Mouse (Mus musculus) bone marrow macrophage, adult 2 months (primary cell): ENCODE results near the gene Ttc28. TPM values are rescaled to one million over a fixed set of nuclear protein-coding genes. Genes with fewer than 3 reads are reported as not detected.
A peak's percentile ranks its signal among the peaks of the same experiment; 100 is the strongest.

Source experiments
- H3K27ac ChIP-seq: 2 replicates; pipeline ENCODE4 v1.5.1; 2012; ENCODE audit warnings: low read depth, low read length; ENCODE audit not compliant: insufficient read depth
- H3K4me1 ChIP-seq: 2 replicates; pipeline ENCODE4 v1.6.1; 2012; ENCODE audit warnings: low read length; ENCODE audit not compliant: control insufficient read depth, insufficient read depth
- H3K4me3 ChIP-seq: 2 replicates; pipeline ENCODE4 v1.5.1; 2012; ENCODE audit warnings: mild to moderate bottlenecking, low read length, moderate library complexity; ENCODE audit not compliant: insufficient read depth
- CTCF ChIP-seq: IDR thresholded peaks from 2 replicates; pipeline ENCODE4 v1.5.1; 2012; ENCODE audit warnings: low read depth, mild to moderate bottlenecking, low read length, moderate library complexity
- POLR2A ChIP-seq: IDR thresholded peaks from 2 replicates; pipeline ENCODE4 v1.6.1; 2012; ENCODE audit warnings: mild to moderate bottlenecking, low read depth, low read length, borderline replicate concordance
- polyA plus RNA-seq: library from polyadenylated mRNA; stranded (reverse); fragments of >200 nt; gene quantifications from 2 replicates; pipeline ENCODE4 v1.2.4, GENCODE M21; 2012; ENCODE audit not compliant: missing spikeins, insufficient read depth, insufficient read length

The Ttc28 gene
- polyA plus RNA-seq, 1 experiment: 1.7 TPM

DNA sequence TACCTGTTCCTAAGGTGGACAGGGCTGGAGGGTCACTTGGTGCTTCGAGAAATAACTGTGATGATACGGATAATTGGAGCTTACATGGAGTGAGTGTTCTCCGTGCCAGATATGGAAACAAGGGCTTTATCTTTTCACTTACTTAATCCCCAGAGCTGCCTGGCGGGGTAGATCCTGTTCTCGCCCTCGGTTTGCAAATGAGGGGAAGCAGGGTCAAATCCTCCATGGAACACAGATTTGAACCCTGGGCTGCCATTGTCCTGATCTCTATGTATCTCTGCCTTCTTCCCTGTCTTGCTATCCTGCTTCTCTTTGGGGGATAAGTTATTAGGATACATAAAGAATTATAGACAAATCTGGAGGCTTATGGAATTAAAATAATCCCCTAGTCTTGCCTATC is 257.7 kb downstream of the Ttc28 start:
- TF ChIP-seq POLR2A: no peak
- no peak for TF ChIP-seq CTCF
- no peak overlapping the region for H3K27ac ChIP-seq
- peaks cover 30% of the 10 kb centered on the region for H3K4me1 ChIP-seq
- no peak overlapping the region for H3K4me3 ChIP-seq

DNA sequence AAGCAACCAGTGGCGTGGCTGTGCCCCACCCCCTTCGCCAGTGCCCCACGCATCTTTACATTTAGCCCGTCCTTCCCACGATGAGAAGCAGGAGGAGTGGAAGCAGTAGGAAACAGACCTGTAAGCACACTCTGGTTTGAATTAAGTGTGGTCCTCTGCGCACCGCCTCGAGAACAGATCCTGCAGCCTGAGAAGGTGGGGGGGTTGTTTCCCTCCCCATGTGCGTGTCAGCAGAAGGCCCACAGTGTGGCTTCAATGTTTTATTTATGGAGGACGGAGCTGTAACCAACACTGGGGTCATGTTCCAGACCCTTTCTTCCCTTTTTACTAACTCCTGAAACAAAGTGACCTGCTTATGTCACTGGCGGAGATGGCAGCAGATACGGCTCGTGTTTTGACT is 258.1 kb downstream of the Ttc28 start:
- Histone ChIP-seq H3K27ac (no peak overlapping the region), H3K4me3 (no peak overlapping the region), H3K4me1 (peaks cover 30% of the 10 kb centered on the region)
- no peak for TF ChIP-seq POLR2A
- no peak for TF ChIP-seq CTCF

DNA sequence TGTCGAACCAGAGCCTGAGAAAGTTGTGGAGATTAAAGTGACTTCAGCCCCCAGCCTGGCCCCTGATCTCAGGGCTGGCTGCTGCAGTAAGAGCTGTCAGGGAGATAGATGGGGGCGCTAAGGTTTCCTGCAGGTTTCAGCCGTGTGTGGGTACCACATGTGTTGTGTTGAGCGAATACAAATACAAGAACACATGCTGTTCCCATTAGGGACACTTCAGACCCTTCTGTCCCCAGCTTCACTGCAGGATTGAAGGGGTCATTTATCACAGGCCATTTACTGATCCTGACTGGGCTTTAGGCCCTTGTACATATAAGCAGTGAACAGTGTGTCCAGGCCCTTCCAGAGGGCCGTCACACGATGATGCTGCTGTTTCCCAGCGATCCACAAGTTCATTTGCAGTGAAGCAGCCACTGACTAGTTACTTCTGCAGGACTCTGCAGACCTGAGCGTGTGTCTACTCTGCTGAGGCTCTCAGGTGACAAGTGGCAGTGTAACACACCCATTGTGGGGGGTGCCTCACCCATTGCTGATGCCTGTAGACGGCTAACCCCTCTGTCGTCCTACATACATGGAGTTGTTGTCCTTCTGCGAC is 258.7 kb downstream of the Ttc28 start:
- no peak for TF ChIP-seq POLR2A
- Histone ChIP-seq H3K4me1 (peaks cover 28% of the 10 kb centered on the region), H3K4me3 (no peak overlapping the region), H3K27ac (no peak overlapping the region)

DNA sequence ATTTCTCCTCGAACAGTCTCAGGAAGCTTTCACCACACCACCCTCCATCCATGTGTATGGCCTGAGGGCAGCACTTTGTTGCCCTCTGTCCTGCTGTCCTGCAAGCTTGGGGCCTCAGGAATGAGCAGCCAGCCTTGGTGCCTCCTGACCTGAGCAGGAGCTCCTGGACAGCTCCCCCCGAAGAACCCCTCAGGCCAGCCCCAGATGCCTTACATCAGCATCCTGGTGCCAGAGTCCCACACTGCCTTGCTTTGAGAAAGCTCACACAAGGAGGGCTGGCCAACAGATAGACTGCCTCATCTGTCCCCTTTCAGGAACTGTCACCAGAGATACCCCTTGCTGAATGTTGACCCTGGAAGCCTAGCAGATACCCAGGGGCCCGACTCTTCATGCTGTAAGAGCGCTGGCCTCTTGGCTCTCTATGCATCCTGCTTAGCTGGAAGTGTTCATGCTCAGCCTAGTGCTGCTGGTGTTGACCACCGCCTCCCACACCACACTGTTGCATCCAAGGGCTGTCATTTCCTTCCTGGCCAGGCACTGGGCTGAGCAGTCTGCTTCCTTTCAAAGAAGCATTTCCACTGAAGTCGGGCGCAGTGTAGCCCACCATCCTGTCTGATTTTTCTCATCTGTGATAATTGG is 259.4 kb downstream of the Ttc28 start:
- TF ChIP-seq POLR2A (no peak), CTCF (no peak)
- Histone ChIP-seq H3K4me3 (no peak overlapping the region), H3K27ac (no peak overlapping the region), H3K4me1 (peaks cover 27% of the 10 kb centered on the region)

DNA sequence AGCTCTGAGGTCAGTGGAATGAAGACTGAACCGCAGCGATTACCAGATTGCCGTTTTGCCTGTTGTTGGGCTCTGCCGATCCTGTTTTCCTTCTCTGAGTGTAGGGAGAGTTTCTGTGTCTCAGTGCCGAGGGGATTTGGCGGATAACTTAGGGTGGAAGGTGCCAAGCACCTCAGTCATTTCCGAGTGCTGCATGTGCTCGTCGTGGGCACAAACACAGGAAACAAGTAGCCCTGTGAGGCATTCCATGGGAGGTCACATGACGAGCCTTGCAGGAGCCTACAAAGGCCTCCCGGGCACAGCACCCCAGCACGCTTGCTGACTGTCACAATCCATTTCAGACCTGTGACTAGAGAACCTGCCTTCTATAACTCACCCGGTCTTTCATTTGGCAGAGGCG is 260.0 kb downstream of the Ttc28 start:
- TF ChIP-seq POLR2A (no peak), CTCF (no peak)
- Histone ChIP-seq H3K27ac (no peak overlapping the region), H3K4me1 (peaks cover 27% of the 10 kb centered on the region), H3K4me3 (no peak overlapping the region)

DNA sequence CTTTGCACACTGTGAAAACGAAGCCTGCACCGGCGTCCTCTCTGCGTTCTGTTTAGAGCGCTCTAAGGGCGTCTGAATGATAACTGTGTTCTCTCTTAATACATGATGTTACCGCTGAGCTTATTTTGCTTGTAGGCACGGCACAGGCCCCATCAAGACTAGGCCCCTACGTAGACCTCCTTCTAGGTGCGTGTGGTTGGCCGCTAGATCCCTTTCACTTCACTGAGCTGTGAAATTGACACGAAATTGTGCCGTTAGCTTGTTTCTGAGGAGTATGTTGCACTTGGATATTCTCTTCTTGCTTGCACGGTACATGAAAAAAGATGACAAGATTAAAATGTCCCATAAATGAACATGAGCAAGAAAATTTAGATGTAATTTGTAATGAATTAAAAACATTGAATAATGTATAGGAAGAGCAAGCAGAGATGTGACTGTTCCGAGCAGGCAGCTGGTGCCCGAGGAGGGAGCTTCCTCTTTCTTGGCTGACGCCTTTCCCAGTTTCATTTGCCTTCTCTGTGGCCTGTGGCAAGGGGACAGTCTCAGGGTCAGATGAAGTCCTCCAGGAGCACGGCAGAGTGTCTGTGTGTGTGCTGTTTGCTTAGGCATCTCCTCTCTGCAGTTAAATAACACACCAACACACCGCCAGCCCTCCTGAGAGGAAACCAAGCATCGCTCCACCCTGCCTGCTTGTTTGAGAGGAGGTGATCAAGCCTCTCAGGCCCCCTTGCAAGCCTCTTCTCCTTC is 261.7 kb downstream of the Ttc28 start:
- Histone ChIP-seq H3K4me3 (peak overlapping the region; percentile 16; the same call in 1 of the 2 replicates), H3K4me1 (peaks cover 27% of the 10 kb centered on the region), H3K27ac (no peak overlapping the region)
- TF ChIP-seq CTCF (no peak), POLR2A (no peak)

DNA sequence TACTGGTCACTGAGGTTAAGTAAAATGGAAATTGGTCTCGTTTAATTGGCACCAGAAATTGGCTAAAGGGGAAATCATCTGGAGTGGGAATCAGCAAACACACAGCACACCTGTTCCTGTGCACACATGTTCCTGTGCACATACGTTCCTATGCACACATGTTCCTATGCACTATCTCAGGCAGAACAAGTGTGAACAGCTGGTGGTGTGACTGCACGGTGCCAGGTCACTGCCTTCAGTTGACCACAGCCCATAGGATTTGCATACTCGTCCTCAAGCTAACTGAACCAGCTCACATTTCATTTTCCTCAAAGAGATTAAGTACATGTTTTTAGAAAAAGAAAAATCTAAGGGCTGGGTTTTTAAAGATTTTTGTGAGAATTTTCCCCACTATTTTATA is 263.2 kb downstream of the Ttc28 start:
- Histone ChIP-seq H3K4me3 (no peak overlapping the region), H3K4me1 (peaks cover 27% of the 10 kb centered on the region), H3K27ac (no peak overlapping the region)
- TF ChIP-seq POLR2A: no peak
- no peak for TF ChIP-seq CTCF

DNA sequence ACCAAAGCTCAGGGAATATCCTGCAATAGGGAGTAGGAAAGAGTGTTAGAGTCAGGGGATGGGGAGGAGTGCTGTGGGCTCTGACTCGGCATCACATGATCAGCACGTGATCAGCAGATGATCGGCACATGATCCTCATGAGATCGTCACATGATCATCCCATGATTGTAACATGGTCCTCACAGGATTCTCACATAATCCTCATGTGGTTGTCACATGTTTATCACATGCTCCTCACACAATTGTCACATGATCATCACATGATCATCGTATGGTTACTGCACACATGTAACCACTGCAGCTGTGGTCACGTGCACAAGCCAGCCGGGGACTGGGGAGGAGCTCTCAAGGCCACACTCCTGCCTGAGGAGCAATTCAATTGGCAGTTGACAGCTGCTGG is 264.8 kb downstream of the Ttc28 start:
- TF ChIP-seq CTCF (no peak), POLR2A (no peak)
- H3K27ac ChIP-seq: no peak overlapping the region
- H3K4me3 ChIP-seq: no peak overlapping the region
- peaks cover 20% of the 10 kb centered on the region for H3K4me1 ChIP-seq

DNA sequence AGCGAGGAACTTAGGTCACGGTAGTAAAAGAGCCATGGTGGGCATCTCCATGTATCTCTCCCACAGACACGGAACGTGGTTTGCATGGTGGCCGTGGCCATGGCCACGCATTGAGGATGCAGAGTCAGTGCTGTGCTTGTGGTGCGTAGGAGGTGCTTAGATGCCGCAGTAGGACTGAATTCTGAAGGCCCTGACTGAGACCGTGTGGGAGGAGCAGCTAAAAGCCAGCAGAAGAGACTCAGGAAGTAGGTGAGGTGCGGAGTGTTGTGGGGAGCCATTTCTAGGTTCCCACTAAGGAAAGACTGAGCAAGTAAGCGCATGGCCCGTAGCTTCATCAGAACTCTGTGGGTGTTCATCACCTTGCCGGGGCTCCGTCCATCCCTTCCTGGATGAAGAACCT is 271.0 kb downstream of the Ttc28 start:
- TF ChIP-seq CTCF (no peak), POLR2A (no peak)
- no peak overlapping the region for H3K4me3 ChIP-seq
- H3K4me1 ChIP-seq: no peaks in the 10 kb centered on the region
- H3K27ac ChIP-seq: no peak overlapping the region
